Mouse (Mus musculus) urinary bladder, adult 18-20 months (tissue): Measurements from ENCODE around the gene Tmbim6.
"Not testable (repeated sequence)": the region's sequence is repeated elsewhere in the genome, so short reads cannot be mapped to it uniquely, and the experiment has no call there.

Experiments used
- DNase-seq, 2 experiments: peaks; one replicate each; pipeline ENCODE4 v3.0.0; 2022; ENCODE audit warnings: low spot score in 2 of 2, mixed read lengths in 2 of 2

Tmbim6 gene

DNA sequence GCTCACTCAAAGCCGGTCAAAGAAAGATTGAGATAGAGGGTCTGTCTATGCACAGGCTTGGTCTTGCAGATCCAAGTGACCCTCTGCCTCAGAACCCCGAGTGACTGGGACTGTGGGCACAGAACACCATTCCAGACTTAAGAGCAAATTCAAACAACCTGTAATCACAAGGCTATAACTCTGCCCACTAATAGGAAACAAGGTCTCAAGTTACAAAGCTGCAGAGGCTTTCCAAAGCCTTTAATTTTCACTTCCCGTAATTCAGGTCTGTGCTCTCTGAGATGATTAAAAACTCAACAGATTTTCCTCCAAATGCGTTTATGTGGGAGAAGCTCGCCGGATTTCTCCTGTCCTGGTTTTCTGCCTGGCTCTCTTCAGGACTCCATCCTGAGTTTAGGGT is 8.6 kb upstream of the Tmbim6 start:
- DNase-seq = no peak

GRCm38 (mm10) chr15:99386110-99386509 is 6.6 kb upstream of the Tmbim6 start:
- DNase-seq = not testable (repeated sequence)

- DNase-seq = no peak
These were observed 5.9 kb upstream of the Tmbim6 start for GRCm38 (mm10) chr15:99386796-99387195.

- DNase-seq = no peak
These were observed 4.7 kb upstream of the Tmbim6 start for GRCm38 (mm10) chr15:99387976-99388375.

- no peak for DNase-seq
These were observed 1.9 kb upstream of the Tmbim6 start for GRCm38 (mm10) chr15:99390472-99391401.

GRCm38 (mm10) chr15:99391975-99392374 is 707 bp upstream of the Tmbim6 start:
- no peak for DNase-seq

GRCm38 (mm10) chr15:99393386-99394252 is 937 bp downstream of the Tmbim6 start:
- peak in 1 of 2 experiments; percentile 66 for DNase-seq

DNA sequence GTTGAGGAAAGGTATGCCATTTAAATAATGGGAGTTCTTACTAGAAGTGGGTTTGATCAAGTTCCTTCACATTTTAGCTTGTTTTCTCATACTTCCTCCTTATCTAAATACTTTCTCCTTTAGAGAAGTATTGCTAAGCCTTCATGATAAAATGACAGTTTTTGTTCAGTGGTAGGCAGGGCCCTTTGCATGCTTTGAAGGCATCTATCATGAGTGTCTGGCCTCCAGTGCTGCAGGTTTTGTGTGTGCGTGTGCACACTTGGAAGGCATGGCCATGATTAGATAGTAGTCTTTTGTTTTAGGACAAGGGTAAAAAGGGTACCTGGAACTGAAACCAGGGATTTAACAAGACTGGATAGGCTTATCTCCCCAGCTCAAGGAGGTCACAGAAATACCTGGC is 3.8 kb downstream of the Tmbim6 start:
- DNase-seq = no peak

GRCm38 (mm10) chr15:99396875-99397274 is 4.2 kb downstream of the Tmbim6 start:
- DNase-seq = no peak

GRCm38 (mm10) chr15:99397622-99398021 is 4.9 kb downstream of the Tmbim6 start:
- DNase-seq = no peak

DNA sequence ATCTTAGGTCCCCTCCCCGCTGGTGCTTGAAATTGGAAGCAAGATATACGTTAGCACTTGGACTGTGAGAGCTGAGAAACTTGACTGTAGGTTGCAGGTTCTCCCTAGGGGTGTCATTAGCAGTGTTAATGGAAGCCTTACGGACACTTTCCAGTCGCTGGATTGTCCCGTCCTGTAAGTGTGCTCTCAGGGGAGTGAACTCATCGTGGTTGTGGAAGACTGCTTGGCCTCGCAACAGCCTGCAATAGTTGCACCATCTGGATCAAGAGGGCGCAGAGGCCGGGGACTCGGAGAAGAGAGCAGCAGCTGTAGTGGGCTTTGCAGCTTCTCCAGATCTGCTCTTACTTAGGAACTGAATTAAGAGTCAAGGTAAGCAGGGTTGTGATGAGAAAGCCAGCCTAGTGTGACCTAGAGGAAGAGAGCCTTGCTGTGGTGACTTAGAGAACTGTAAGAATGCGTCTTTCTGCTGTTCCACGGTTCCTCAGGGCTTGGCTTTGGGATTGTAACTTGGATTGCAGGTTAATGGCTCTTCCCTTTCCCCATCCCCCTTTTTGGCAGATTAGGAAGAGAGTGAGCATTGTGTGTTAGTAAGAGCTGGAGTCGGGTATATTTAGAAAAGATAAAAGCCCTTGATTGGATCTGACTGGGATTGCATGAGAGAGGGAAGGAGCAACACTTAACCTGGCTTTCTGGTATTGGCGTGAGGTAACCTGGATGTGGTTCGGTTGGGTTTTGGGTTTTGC is 7.0 kb downstream of the Tmbim6 start:
- no peak for DNase-seq

- no peak for DNase-seq
These were observed 7.9 kb downstream of the Tmbim6 start for GRCm38 (mm10) chr15:99400602-99401001.

- DNase-seq = no peak
These were observed 10.6 kb downstream of the Tmbim6 start for GRCm38 (mm10) chr15:99403159-99403889.

GRCm38 (mm10) chr15:99405150-99405549 is 12.5 kb downstream of the Tmbim6 start:
- peak in 1 of 2 experiments; percentile 35 for DNase-seq

DNA sequence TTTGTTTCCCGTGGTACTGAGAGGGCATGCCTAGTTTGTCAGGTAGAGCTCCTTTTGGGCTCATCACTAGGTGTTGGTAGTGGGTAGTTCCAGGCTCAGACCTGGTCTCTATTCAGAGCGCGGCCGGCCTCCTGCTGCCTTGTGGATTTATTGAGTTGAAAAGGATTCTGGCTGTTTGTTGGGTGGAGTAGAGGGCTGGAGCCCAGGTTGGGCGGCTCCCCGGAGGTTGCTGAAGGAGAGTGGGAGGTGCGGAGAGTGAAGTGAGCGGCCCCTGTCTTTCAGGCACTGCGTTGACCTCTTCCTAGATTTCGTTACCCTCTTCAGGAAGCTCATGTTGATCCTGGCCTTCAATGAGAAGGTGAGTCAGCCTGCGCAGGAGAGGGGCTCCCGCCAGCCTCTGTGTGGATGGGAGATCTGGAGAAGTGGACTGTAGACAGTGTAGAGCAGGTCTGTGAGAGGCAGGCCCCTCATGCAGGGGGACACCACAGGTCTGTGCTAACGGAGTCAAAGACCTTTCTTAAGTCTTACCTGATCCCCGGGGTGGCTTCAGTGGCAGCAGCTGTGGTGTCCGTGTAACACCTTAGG is 14.4 kb downstream of the Tmbim6 start:
- no peak for DNase-seq

GRCm38 (mm10) chr15:99408845-99409244 is 16.2 kb downstream of the Tmbim6 start:
- DNase-seq = no peak

DNA sequence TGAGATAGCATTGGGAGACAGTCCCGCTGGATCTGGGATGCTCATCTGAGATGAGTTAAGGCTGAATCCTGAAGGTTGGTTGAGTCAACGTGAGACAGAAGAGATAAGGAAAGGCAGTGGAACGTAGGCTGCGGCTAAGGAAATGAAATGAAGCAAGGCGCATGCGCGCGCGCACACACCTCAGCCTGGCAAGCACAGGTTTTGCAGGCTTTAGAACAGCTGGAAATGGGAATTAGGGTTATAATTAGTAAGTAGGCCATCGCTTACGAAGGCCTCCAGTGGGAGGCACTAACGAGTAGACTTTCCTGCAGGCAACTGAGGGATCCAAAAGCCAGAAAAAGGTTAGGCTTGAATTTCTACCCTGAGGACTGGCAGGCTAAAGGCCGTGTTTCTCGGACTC is 19.1 kb downstream of the Tmbim6 start:
- no peak for DNase-seq

- DNase-seq = no peak
These were observed 23.1 kb downstream of the Tmbim6 start for GRCm38 (mm10) chr15:99415793-99416192.

DNA sequence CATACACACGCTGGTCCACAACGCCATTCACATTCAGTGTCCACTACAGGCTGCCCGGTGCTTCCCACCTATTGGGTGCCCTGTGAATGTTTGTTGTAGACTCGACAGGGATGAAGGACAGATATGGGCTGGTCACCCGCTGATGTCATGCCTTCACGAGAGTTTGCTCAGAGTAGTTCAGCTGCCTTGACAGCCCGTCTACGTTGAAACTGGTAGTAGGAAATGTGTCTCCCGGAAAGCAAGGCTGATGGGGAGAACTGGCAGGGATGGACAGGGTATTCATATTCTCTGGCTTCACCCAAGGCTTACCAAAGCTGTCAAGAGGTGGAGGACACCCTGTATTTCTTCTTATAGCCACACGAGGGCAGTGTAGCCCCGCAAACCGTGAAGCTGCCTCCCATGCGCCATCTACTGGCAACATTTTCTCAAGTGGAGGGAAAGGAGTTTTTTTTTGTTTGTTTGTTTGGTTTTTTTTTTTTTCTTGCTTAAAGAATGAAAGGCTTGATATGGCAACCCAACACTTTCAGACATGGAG is 23.7 kb downstream of the Tmbim6 start:
- peak; percentile 63 to 66 for DNase-seq

DNA sequence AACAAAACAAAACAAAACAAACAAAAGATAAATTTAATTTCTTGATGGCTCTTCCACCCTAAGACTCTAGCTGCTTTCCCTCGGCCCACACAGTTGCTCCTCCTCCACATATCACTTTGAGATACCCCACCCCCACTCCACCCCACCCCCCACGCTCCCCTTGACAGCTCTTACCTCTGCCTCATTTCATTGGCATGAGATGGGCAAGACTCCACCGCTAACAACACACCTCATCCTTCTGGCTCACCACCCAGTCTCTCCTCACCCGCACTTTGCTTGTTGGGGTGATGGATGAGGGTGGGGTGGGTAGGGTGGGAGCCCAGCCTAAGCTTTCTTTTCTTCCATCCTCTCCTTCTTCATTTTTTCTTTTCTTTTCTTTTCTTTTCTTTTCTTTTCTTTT is 24.3 kb downstream of the Tmbim6 start:
- no peak for DNase-seq
